Mouse (Mus musculus) layer of hippocampus, postnatal 10 days (tissue): ENCODE data around the gene Krtap9-5. TPM values are rescaled to one million over a fixed set of nuclear protein-coding genes. Genes with fewer than 3 reads are reported as not detected.

Experiments
- DNase-seq, 2 experiments: peaks; one replicate each; pipeline ENCODE4 v3.0.0; 2021; ENCODE audit warnings: low spot score in 2 of 2
- long read RNA-seq: library from polyadenylated mRNA; stranded (forward); transcript quantifications from one replicate; pipeline ENCODE4 v2.0.0, GENCODE M21; 2023
- total RNA-seq, 2 experiments: library from RNA; stranded (reverse); gene quantifications; 2 replicates each; pipeline ENCODE4 v1.2.3; 2021

The Krtap9-5 gene
- not detected for total RNA-seq
- long read RNA-seq, result 0 reads

DNA sequence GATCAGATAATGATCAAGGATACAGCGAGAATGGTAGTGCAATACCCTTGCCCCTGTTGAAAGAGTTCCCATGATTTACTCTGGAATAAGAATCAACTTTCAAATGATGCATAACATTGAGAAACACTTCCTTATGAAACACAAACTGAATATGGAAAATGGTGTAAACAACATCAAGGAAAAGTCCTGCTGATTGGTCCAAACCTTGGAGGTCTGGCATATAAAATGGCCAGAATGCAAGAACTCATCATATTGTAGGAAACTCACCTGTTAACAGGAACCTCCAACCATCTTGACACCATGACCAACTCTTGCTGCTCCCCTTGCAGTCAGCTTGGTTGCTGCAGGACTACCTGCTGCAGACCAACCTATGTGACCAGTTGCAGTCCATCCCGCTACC lies at the start of gene Krtap9-5:
Gene Krtap9-5 (plus strand): TSS at position 301 of the 400 bp plus-strand sequence.
- DNase-seq, result no peak

DNA sequence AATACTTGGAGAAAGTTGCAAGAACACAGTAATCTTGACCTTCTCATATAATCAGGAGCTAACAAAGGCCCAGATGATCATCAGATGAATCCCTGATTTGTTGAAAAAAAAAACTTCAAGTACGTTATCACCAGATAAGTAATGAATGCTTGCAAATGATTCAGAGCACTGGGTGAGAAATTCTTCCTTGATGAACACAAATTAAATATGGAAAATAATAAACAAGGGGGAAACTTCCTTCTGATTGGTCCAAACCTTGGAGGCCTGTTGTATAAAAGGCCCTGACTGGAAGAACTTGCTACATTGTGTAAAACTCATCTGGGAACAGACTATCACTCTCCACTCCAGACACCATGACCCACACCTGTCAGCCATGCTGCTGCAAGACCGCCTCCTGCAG lies 40.7 kb upstream of the Krtap9-5 start, which contains the start of gene Krtap31-1:
Gene Krtap31-1 (plus strand): TSS at position 301 of the 400 bp plus-strand sequence.
- DNase-seq, result no peak

DNA sequence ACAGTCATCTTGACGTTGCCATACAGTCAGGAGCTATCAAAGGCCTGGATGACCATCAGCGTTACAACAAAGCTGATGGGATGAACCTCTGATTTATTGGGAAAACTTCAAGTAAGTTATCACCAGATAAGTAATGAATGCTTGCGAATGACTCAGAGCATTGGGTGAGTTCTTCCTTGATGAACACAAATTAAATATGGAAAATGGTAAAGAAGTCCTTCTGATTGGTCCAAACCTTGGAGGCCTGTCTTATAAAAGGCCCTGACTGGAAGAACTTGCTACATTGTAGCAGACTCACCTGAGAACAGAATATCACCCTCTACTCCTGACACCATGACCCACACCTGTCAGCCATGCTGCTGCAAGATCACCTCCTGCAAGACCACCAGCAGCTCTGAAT lies 33.8 kb upstream of the Krtap9-5 start, which contains the start of gene Gm11565:
Gene Gm11565 (plus strand): TSS at position 301 of the 400 bp plus-strand sequence.
- DNase-seq, result no peak

DNA sequence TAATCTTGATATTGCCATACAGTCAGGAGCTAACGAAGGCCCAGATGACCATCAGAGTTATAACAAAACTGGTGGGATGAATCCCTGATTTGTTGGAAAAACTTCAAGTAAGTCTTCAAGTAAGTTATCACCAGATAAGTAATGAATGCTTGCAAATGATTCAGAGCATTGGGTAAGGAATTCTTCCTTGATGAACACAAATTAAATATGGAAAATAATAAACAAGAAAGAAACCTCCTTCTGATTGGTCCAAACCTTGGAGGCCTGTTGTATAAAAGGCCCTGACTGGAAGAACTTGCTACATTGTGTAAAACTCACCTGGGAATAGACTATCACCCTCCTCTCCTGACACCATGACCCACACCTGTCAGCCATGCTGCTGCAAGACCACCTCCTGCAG lies 12.3 kb upstream of the Krtap9-5 start, which contains the start of gene Krtap31-2:
Gene Krtap31-2 (plus strand): TSS at position 301 of the 400 bp plus-strand sequence.
- DNase-seq, result no peak

DNA sequence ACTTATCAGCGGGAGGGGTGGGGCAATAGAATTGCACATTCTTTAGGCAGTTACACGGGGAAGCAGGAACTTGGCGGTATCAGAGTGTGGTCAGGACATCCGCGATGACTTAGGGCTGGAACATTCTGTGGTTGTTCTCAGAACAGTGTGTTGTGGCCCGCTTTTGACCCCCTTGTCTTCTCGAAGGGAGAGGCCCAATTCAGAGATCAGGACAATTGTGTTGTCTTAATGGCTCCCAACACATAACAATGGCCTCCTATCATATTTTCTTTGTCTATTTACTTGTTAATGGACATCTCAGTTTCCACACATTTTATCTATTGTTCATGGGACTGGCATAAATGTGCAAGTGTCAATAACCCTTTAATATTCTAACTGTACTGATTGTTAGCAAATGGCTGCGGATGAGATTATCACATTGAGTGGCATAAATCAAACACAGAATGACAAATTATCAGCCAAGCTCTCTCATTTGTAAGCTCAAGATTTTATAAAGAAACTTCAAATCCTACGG lies 10.5 kb upstream of the Krtap9-5 start:
- no peak for DNase-seq

DNA sequence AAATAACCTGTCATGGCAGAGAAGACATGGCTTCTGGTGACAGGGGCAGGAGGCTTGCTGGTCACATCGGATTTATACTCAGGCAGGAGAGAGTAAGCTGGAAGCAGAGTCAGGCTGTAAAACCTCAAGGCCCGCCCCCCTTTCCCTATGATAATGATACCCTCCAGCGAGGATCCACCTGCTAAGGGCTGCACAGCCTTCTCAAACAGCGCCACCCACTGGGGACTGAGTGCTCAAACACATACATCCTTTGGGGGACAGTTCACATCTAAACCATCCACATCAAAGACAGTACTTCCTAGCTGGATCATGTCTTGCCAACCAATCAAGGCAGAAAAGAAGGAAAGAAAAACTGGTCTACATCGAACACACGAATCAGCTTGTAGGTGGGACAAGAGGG lies 15.9 kb downstream of the Krtap9-5 start:
- no peak for DNase-seq

DNA sequence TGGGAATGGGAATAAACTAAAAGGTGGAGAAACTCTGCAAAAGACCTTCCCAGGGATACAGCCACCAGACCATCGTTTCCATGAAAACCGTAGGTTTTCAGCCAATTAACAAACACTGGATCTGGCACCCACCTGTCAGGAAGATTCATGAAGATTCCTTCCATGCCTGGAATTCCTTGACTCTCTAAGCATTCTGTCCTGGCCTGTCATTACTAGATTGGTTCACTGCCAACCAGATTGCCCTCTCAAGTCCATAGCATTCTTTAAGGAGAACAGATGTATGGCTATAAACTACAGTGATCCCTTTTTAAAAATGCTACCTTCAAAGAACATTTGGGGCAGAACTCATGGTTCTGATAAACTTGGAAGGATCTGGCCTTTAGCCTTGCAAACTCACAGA lies 17.7 kb downstream of the Krtap9-5 start:
- no peak for DNase-seq

DNA sequence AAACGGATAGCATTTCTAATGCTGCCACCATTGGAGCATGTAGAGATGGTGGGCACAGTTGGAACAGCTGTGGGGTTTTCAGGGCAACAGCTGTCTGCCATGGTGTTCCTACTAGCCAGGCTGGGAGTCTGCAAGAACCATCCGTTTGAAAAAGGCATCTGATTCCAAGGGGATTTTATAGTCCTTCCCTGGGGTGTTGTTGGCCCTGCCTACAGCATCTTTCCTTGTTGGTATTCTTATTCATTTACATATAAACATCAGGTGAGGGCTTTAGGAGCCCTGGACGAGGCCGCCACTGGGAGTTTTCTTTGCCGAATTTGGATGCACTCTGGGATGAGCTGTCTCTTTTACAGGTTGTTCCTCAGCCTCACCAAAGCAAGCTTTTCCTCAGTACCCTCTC lies 30.7 kb downstream of the Krtap9-5 start, which contains the start of gene Krtap29-1:
Gene Krtap29-1 (minus strand): TSS at position 101 of the 400 bp plus-strand sequence.
- DNase-seq, result no peak

DNA sequence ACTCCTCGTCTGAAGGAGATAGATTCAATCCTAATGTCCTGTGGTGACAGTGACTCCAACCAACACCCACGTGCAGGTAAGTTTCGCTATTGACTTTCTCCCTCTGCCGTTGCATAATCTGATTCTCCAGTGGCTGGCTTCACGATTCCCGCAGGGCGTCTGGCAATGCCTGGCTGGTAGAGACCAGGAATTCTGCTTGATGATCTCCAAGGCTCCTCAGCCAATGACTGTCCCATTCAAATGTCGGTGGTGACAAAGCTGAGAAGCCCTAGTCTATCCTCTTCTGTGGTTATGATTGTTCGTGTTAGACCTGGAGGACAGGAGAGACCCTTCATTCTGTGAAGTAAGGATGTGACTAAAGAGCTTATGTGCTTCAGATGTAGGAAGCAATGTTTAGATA lies 34.5 kb downstream of the Krtap9-5 start:
- DNase-seq, result no peak

DNA sequence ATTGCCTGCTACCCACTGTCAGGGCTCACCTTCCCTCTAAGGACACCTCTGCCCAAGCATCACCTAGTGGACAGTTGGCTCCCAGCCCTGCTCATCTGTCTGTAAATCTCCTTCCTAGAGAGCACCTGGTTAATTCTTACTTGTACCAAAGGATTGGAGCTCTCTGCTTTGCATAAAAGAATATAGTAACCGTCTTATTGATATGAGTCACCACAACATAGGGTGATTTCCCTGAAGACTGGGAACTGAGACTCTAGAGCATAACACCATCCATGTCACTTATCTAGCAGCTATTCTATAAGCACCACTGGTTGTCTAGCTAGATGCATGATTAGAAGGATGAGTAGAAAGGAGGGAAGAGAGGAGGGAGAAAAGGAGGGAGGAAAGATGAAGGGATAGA lies 35.2 kb downstream of the Krtap9-5 start:
- no peak for DNase-seq

DNA sequence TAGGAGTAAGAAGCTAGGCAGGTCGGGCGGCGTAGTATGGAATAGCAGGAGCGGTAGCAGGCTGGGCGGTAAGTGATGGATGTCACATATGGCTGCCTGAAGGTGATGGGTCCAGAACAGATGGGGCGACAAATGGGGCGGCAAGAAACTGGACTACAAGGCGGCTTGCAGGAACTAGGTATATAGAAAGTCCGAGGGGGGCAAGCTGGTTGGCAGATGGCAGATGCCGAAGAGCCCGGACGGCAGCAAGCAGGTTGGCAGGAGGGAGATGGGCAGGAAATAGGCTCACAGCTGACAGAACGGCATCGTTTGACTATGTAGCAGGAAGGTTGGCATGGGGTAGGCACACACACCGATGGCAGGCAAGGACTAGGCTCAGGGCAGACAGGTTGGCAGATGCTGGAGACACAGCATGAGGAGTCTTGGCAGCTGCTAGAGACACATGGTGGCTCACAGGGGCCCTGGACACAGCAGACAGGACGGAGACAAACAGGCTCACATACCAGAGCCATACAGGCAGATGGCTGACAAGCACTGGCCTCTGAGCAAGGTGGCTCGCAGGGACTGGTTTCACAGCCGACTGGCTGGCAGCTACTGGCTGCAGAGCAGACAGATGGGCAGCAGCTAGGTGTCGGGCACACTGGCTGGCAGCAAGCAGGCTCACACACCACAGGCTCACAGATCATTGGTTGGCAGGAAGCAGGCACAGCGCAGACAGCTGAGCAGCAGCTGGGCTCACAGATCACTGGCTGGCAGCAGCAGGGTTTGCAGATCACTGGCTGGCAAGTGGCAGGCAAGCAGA lies 37.2 kb downstream of the Krtap9-5 start:
- DNase-seq, result peak; percentile 62 to 68

DNA sequence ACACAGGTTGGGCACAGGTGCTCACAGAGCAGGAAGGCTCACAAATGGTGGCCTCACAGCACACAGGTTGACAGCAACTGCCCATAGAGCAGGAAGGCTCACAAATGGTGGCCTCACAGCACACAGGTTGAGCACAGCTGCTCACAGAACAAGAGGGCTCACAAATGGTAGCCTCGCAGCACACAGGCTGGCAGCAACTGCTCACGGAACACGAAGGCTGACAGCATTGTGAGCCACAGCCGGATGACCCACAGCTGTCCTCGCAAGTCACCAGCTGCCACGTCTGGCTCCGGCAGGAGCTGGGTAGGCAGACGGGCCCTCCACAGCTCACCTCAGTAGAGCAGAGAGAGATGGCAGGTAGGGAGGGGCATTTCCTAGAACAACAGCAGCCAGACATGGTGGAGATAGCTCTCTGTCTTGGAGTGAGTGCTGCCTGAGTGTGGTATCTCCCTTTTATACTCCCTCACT lies 37.9 kb downstream of the Krtap9-5 start, which contains the start of gene Krtap16-1:
Gene Krtap16-1 (minus strand): TSS at position 418 of the 468 bp plus-strand sequence.
- no peak for DNase-seq

DNA sequence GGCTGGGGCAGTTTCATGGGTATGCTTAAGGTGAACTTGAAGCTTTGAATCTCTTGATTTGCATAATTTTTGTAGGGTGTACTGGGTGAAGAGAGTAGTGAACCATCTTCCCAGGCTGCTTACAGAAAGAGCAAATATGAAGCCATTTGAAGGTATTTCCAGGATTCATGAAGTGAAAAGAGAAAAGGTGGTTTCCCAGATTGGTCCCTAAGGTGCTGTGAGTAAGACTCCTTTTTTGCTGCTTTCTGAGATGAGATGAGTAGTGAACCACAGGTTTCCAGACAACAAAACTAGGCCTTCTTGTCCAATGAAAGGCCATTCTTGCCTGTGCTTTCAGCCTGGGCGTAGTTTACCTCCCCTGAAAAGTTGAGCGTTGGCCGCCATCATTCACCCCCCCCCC lies 40.3 kb downstream of the Krtap9-5 start:
- DNase-seq, result no peak

DNA sequence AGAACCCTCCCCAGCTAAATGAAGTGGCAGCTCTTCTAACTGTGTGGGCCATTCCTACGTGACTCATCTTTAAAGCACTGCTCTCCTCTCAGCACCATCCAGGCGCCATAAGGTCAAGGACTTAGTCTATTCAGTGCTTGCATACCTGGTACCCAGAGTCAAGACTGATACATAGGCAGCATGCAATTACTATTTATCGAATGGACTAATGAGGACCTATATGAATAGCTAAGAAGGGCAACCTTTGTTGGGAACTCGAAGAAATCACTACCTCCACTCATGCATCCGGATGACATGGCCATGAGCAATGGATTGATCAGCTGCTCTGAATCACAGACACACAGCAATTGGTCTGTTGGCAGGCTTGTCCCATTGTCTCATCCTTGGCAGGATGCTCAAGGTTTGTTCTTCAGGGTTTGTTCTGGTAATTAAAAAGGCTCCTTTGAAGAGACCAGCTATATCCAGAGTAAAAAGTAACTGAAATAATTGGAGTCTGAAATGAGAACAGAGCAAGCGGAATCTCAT lies 41.7 kb downstream of the Krtap9-5 start:
- no peak for DNase-seq

DNA sequence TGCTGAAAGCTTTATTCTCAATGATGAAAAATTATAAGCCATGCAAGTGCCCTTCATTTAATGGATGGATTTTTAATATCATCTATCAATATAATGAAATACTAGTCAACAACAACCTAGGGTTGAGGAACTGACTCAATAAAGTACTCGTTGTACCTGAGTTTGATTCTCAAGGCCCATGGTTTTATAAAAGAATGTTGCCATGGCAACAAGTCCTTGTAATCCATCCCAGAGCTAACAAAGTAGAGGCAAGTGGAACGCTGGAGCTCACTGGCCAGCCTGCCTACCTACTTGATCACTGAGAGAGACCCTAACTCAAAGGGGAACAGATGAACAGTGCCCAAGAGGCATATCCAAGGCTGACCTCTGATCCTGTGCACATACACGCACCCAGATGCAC lies 42.3 kb downstream of the Krtap9-5 start:
- DNase-seq, result no peak

DNA sequence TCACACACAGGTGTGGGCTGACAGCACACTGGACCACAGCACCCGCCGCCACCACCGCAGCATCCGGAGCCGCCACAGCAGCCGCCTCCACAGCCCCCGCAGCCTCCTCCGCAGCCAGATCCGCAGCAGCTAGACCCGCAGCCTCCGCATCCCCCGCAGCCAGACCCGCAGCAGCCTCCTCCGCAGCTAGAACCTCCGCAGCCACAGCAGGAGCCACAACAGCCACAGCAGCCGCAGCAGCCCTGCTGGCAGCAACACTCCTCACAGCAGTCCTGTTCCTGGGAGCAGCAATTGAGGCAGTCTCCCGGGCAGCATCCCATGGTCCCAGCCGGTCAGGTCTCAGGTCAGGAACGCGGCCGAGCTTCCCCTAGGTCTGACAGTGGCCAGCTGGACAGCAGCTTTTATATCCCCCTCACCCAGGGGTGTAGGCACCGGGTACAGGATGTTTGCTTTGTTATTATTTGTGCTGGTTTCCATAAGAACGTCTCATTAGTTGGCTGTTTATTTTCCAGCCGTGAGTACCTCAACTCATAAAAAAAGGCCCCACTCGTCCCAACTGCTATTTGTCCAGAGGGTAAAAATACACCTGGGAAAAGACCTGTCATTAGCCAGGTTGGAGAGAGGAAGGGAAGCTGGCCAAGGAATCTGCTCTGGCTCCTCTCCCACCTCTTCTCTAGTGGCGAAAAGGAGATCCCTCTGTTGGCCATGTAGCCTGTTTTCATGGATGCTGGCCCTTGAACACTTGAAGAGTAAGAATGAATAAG lies 45.5 kb downstream of the Krtap9-5 start, which contains the start of gene Krtap17-1:
Gene Krtap17-1 (minus strand): TSS at position 375 of the 764 bp plus-strand sequence.
- no peak for DNase-seq

DNA sequence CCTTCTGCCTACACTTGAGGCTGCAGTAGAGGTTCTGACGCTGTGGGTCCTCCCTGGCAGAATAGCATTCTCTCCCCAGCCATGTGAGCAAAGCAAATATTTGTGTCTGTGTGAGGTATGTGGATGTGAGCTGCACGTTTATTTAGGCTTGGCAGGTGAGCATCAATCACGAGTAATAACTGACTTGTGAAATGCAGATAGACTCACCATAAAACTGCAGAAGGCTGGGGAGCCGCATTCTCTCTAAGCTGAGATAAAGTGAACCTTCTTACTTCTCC lies 46.0 kb downstream of the Krtap9-5 start:
- no peak for DNase-seq

DNA sequence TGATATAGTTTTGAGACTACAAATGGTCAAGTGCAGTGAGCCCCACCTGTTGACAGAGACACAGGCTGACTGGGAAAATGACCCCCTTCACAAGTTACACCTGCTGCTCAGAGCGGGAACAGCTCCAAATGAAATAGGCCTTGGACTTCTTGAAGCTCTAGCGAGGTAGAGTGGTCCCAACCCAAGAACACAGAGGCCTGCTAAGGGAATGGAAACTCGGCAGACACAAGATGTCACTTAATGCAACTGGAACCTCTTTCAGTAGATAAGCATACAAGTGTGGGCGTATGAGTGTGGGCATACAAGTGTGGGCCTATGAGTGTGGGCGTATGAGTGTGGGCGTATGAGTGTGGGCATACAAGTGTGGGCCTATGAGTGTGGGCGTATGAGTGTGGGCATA lies 50.8 kb downstream of the Krtap9-5 start:
- DNase-seq, result no peak
